Mouse (Mus musculus): ENCODE data around the gene Prex1. TPM values are rescaled to one million over a fixed set of nuclear protein-coding genes. Genes with fewer than 3 reads are reported as not detected.

Gene Prex1
- total and polyA plus RNA-seq, 3 experiments = 5.5 to 19.5 (median 18.5) TPM

GRCm38 (mm10) chr2:166551831-166552498 lies 161.7 kb downstream of the Prex1 start:
- no peak for TF ChIP-seq ETS1 (conservative IDR thresholded peaks at IDR 0.05; ENCODE audit: low read depth, low read length)
- TF ChIP-seq CHD2 (IDR thresholded peaks at IDR 0.05; ENCODE audit: low read length) = no peak
- no peak for TF ChIP-seq IRF4 (IDR thresholded peaks at IDR 0.05; ENCODE audit: low read depth, low read length)
- no peak for TF ChIP-seq BHLHE40 (IDR thresholded peaks at IDR 0.05; ENCODE audit: low read depth, low read length)
- no peak for TF ChIP-seq KAT2A (IDR thresholded peaks at IDR 0.05; ENCODE audit: insufficient replicate concordance, low read length)
- no peak for TF ChIP-seq RAD21 (IDR thresholded peaks at IDR 0.05; ENCODE audit: low read depth, low read length)
- TF ChIP-seq ELF1 (IDR thresholded peaks at IDR 0.05; ENCODE audit: low read depth, low read length) = no peak
- TF ChIP-seq UBTF (IDR thresholded peaks at IDR 0.05; ENCODE audit: low read depth, low read length) = no peak
- no peak for TF ChIP-seq ZKSCAN1 (IDR thresholded peaks at IDR 0.05; ENCODE audit: borderline replicate concordance, low read depth, low read length)
- no peak for TF ChIP-seq MYC (IDR thresholded peaks at IDR 0.05; ENCODE audit: low read depth, low read length)
- no peak for TF ChIP-seq NRF1 (IDR thresholded peaks at IDR 0.05; ENCODE audit: low read depth, low read length)
- TF ChIP-seq RCOR1 (conservative IDR thresholded peaks at IDR 0.05; ENCODE audit: low read depth, low read length) = no peak
- no peak for TF ChIP-seq PAX5 (IDR thresholded peaks at IDR 0.05; ENCODE audit: low read length)
- TF ChIP-seq SMC3 (IDR thresholded peaks at IDR 0.05; ENCODE audit: low read depth, low read length) = no peak
- no peak for TF ChIP-seq SIN3A (IDR thresholded peaks at IDR 0.05; ENCODE audit: low read length)
- no peak for TF ChIP-seq GABPA (IDR thresholded peaks at IDR 0.05; ENCODE audit: insufficient replicate concordance, low read depth, low read length)
- no peak for TF ChIP-seq POLR2A (IDR thresholded peaks at IDR 0.05; ENCODE audit: low read depth, low read length)
- TF ChIP-seq MAZ (IDR thresholded peaks at IDR 0.05; ENCODE audit: low read depth, low read length) = no peak
- no peak for TF ChIP-seq CHD1 (IDR thresholded peaks at IDR 0.05; ENCODE audit: low read depth, low read length)
- TF ChIP-seq NELFE (IDR thresholded peaks at IDR 0.05; ENCODE audit: low read depth, low read length) = no peak

DNA sequence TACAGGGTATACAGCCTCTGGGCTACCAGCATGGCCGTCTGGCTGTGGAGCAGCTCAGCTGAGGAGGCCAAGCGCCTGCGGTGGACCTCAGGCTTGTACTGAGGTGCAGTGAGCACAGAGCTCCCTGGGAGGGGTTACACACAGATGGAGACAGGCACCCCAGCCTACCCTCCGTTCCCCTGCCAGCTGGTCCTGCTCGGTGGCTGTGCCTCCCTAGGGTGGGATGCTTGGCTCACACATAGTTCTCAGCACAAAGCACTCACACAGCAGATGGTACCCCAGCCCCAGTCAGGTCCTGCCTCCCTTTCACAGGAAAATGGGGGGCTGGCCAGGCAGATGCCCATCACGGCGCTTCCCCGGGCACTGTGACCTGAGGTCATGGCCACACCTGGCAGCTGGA lies 163.8 kb downstream of the Prex1 start:
- no peaks in the 10 kb centered on the region for H3K79me2 ChIP-seq (replicated peaks; ENCODE audit: control insufficient read depth, extremely low read depth, insufficient read depth, poor library complexity, severe bottlenecking)
- dilution Hi-C loops (cut with MboI; ENCODE audit: extremely low pct_ligation_motif_present, extremely low pct_unique_long_range_greater_than_20kb, low sequenced_read_pairs) (no loop called here), in situ Hi-C loops (cut with MboI; ENCODE audit: low pct_ligation_motif_present, low pct_unique_long_range_greater_than_20kb, low sequenced_read_pairs) (loop anchor here (25.0 kb wide), 1 partner anchor 213 kb away; no protein-coding TSS in a partner anchor)
- no peak overlapping the region for H3K4me3 ChIP-seq (replicated peaks in 1 of 3; ENCODE audit: low read depth in 2 of 3, low read length in 2 of 3, poor library complexity in 1 of 3)
- 0 out of 4 replicates have a peak, but pooled peaks cover 0 to 3% of the 10 kb centered on the region in 2 experiments for H3K4me1 ChIP-seq (ENCODE audit: control insufficient read depth in 1 of 2, insufficient read depth in 2 of 2)
- TF ChIP-seq IRF4 (IDR thresholded peaks at IDR 0.05; ENCODE audit: low read depth, low read length) = no peak
- TF ChIP-seq RCOR1 (conservative IDR thresholded peaks at IDR 0.05; ENCODE audit: low read depth, low read length) = no peak
- no peaks in the 10 kb centered on the region for H3K36me3 ChIP-seq (replicated peaks in 1 of 2; ENCODE audit: control insufficient read depth in 1 of 2, insufficient read depth in 1 of 2, low read length in 1 of 2)
- H3K27me3 ChIP-seq (replicated peaks) = peaks cover 3% of the 10 kb centered on the region
- no peak overlapping the region for H3K4me2 ChIP-seq (ENCODE audit: insufficient read depth, low read depth, poor library complexity, severe bottlenecking)
- H3K27ac ChIP-seq (ENCODE audit: insufficient read depth, low read depth) = no peak overlapping the region
- H3K9me3 ChIP-seq (replicated peaks; ENCODE audit: low read length) = peaks cover 3% of the 10 kb centered on the region
- no peak for DNase-seq (ENCODE audit: extremely low read depth)
- no peak overlapping the region for H3K9ac ChIP-seq (ENCODE audit: insufficient read depth, low read depth)

More at GRCm38 (mm10) chr2:166551831-166552498, 161.7 kb downstream of the Prex1 start:
- Histone ChIP-seq H3K4me1 (ENCODE audit: control insufficient read depth in 1 of 2, insufficient read depth in 2 of 2) (0 out of 4 replicates have a peak, but pooled peaks cover 0 to 3% of the 10 kb centered on the region in 2 experiments), H3K27ac (ENCODE audit: insufficient read depth, low read depth) (no peak overlapping the region), H3K36me3 (replicated peaks in 1 of 2; ENCODE audit: control insufficient read depth in 1 of 2, insufficient read depth in 1 of 2, low read length in 1 of 2) (no peaks in the 10 kb centered on the region), H3K4me3 (replicated peaks in 1 of 3; ENCODE audit: low read depth in 2 of 3, low read length in 2 of 3, poor library complexity in 1 of 3) (no peak overlapping the region), H3K9me3 (replicated peaks; ENCODE audit: low read length) (peaks cover 6% of the 10 kb centered on the region), H3K4me2 (ENCODE audit: insufficient read depth, low read depth, poor library complexity, severe bottlenecking) (no peak overlapping the region), H3K79me2 (replicated peaks; ENCODE audit: control insufficient read depth, extremely low read depth, insufficient read depth, poor library complexity, severe bottlenecking) (no peaks in the 10 kb centered on the region), H3K9ac (ENCODE audit: insufficient read depth, low read depth) (no peak overlapping the region), H3K27me3 (replicated peaks) (no peaks in the 10 kb centered on the region)
- DNase-seq (ENCODE audit: extremely low read depth) = no peak
- in situ Hi-C loops (cut with MboI; ENCODE audit: low pct_ligation_motif_present, low pct_unique_long_range_greater_than_20kb, low sequenced_read_pairs) = loop anchor here (25.0 kb wide), 1 partner anchor 215 kb away; no protein-coding TSS in a partner anchor
- dilution Hi-C loops (cut with MboI; ENCODE audit: extremely low pct_ligation_motif_present, extremely low pct_unique_long_range_greater_than_20kb, low sequenced_read_pairs) = no loop called here
